Mouse (Mus musculus) fibroblast of lung, adult 2 months (primary cell): ENCODE measurements around the gene Bmx.

Experiments used
- DNase-seq: peaks from one replicate; pipeline ENCODE4 v3.0.0-alpha.2; 2011; ENCODE audit warnings: low read depth

Bmx gene

GRCm38 (mm10) chrX:164258057-164258456 is at the start of gene Bmx:
TSS of gene Bmx (minus strand) at chrX:164258193.
- DNase-seq, result no peak

GRCm38 (mm10) chrX:164306250-164306649 is 48.3 kb upstream of the Bmx start:
- DNase-seq, result no peak

- no peak for DNase-seq
Measured at GRCm38 (mm10) chrX:164291147-164291546, 33.2 kb upstream of the Bmx start.

GRCm38 (mm10) chrX:164287077-164287476 is 29.1 kb upstream of the Bmx start:
- no peak for DNase-seq

DNA sequence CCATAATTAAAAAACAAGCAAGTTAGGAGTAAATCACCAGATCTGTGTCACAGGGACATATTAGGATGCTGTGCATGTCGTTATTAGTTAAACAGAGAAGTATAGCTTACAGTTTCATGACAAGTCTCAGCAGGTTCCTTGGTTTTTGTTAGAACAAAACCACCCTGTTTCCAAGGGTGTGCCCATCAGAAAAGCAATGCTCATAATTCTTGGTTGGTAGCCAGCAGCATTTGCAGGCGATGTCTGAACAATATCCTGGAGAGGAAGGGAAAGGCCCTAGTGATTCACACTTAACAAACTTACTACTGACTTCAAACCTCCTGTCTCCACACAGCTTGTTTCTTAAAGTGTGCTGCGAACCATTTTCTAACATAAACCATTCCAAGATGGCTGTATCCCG is 25.8 kb upstream of the Bmx start:
- DNase-seq, result no peak

- DNase-seq, result no peak
Measured at GRCm38 (mm10) chrX:164280918-164281647, 23.1 kb upstream of the Bmx start.

GRCm38 (mm10) chrX:164275536-164275935 is 17.5 kb upstream of the Bmx start:
- DNase-seq, result no peak

DNA sequence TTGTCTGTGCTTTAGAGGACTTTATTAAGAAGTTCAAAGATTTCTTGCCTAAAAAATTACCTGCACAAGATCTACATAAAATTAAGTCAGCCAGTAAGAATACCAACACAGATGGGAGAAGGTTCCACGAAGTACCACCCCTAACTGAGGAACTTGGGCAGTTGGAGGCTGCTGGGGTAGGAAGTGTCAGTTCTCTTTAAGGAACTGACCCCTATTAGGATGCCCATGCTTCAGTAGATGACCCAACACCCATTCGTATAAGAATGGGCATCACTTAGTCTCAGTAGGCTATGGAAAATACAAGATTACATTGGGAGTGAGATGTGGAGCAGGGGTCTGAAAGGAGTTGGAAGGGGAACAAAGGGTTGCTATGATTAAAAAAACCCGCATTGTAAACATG is 12.6 kb upstream of the Bmx start:
- DNase-seq, result no peak

DNA sequence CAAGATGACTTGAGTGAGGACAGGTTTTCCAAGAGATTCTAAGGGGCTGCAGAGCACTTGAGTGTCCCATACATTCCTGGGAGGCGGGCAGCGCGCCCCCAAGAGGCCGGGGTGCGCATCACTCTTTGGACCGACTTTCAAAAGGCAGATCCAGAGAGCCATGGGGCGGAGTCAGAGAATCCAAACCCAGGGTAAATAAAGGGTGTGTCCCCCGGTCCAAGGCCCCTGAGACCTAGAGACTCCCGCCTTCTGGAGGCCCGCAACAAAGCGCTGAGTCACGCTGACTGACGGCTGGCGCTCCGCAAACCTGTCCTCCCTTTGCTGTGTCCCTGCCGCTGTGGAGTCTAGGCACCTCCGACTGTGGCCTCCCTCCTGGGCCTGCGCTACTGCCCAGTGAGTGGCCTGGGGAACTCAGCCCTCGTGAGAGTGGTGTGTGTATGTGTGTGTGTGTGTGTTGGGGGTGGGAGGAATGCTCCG is 11.3 kb upstream of the Bmx start, which contains the start of gene Pir:
Pir (plus strand) TSS at position 87 of the 477 bp plus-strand sequence.
- DNase-seq, result no peak

DNA sequence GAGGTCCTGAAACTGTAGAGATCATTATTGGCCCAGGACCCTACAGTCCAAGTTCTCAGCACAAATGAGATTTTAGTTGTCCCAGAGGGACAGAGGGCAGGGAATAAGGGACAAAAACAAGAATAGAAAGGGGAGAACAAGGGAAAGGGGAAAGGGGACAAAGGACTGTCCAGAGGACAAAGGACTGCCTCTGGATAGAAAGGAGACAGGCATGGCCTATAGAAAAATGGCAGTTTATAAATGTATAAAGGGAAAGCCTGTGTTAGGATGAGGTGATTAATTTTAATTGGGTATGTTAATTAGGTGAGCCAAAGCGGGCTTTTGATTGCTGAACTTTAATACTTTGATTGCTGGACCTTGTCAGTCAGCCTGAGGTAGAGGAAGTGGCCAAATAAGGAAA is 6.9 kb upstream of the Bmx start:
- DNase-seq, result no peak

GRCm38 (mm10) chrX:164262286-164262685 is 4.3 kb upstream of the Bmx start:
- DNase-seq, result no peak

GRCm38 (mm10) chrX:164258662-164259061 is 669 bp upstream of the Bmx start:
- no peak for DNase-seq

- DNase-seq, result no peak
Measured at GRCm38 (mm10) chrX:164256527-164256926, 1.5 kb downstream of the Bmx start.

GRCm38 (mm10) chrX:164246722-164247121 is 11.3 kb downstream of the Bmx start:
- DNase-seq, result peak; percentile 27

DNA sequence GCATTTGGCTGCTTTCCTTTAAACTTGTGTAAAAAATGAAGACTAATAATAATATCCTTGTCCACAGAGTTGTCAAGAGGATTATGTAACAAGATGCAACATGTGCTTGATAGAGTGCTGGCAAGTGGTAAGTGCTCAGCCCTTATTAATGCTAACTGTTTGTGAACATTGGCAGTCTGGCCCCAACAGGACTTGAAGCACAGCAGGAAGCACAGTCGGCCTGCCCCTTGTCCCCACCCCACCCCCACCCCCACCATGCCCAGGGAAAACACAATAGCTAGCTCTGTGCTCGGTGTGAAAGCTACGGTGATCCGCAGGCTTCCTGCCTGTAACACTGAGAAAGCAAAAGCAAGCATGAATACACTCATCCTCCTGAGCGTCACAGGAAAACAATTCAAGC is 12.3 kb downstream of the Bmx start:
- peak; percentile 49 for DNase-seq

DNA sequence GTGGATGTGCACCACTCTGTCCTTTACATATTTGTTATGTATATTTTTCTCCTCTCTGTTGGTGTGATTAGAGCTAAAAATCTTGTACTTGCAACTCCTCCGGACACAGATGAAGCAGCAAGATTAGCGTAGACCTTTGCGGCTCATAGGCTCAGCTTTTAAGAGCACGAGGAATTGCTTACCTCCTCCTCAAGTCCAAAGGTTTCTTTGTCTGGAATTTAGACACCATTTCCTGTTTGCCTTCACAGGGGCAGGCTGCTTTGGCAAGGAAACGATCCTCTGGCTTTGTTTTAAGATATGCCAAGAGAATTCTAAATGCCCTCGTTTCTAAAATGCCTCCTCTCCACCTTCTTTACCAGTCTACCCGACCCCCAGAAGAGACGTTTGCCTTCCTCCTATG is 24.6 kb downstream of the Bmx start:
- no peak for DNase-seq

DNA sequence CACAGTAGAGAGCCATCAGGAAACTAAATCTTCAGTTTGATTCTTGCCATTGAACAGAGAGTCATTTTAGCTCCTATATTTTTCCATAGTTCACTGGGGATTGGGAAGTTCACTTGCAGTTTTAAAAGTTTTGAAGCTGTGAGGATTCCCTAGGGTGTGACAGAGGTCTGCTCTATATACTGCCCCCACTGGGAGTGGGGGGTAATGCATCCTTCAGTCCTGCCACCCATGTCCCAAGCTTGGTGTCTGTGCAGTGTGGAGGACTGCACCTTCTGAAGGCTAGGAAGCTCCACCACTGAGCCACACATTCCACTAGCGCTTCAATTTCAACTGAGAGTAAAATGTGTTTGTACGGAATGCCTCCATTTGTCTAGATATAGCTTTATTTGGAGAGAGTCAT is 36.0 kb downstream of the Bmx start:
- no peak for DNase-seq

DNA sequence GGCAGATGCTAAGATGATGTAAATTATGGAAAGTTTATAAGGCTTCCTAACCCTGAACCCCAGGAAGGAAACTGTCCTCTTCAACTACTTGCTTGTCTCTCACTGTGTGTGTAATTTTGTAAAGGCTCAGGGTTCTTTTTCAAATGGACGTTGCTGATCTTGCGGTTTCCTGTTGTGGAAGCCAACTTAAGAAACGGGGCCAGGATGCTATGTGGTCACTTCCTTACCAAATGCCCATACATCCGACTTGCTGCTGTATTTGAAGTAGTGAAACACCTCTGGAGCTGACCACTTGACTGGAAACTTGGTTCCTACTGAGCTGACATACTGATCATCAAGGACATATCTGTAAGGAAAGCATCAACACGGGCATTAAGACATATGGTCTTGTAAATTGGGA is 57.4 kb downstream of the Bmx start:
- DNase-seq, result no peak

- no peak for DNase-seq
Measured at GRCm38 (mm10) chrX:164197679-164198078, 60.3 kb downstream of the Bmx start.

DNA sequence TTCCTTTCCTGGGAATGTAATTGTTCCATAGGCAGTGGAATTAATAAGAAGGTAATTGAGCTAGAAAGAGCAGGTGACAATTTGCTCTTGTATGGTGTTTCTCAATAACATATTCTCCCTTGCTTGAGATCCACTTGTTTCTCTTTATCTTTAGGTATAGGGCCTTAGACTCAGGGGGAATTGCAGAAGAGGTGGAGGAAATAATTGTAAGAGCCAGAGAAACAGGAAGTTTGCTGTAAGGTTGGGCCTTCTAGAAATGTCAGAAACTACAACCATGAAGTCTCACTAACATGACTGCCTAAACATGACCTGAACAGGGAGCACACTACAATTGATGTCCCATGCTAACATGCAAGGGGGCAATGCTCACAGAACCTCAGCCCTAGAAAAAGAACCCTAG is 68.1 kb downstream of the Bmx start:
- no peak for DNase-seq

DNA sequence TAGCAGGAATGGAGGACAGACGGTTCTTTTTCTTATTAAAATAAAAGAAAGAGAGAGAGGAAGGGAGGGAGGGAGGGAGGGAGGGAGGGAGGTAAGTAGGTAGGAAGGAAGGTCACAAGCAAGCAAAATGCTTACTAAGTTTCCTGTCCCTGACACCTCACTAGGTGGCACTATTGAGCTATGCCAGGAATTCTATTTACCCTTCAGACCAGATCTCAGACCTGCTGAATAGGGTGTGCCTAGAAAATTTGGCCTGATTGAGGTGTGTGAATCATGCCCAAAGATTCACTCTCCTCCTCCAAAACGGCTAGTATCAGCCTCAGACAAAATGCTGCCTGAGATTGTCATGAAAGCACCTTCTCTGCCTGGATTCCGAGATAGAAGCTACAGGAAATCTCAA is 74.1 kb downstream of the Bmx start:
- DNase-seq, result peak; percentile 51

DNA sequence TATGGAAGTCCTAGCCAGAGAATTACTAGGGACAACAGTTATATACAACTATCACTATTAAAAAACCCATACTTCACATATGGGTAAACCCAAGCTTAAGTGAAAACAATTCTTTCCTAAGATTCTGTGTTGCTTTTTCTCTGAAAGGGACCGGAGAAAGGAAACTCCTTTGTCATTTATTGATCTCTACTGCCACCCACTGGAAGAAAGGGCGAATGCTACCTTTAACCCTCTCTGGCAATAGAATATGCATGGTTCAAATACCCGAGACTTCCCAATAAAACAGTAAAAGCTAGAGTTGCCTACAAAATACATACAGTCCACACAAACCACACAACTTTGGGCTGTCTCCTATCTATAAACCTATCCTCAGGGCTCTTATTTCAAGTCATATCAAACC is 78.2 kb downstream of the Bmx start:
- no peak for DNase-seq

DNA sequence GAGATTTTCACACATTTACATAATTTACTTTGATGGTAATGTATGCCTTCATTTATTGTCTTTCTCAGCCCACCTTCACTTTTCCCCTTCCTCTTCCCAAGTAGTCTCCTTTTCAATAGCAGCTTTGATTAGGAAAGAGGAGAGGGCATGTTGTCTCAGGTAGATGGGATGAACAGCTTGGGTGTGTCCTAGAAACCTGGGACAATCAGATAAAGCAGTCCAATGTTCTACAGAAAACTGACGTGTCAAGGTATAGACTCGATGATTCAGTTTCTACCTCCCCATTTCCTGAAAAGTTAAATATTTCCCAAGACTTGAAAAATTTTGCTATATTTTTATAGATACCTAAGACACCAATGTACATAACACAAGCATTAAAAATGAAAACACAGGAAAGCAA is 79.1 kb downstream of the Bmx start:
- DNase-seq, result no peak

DNA sequence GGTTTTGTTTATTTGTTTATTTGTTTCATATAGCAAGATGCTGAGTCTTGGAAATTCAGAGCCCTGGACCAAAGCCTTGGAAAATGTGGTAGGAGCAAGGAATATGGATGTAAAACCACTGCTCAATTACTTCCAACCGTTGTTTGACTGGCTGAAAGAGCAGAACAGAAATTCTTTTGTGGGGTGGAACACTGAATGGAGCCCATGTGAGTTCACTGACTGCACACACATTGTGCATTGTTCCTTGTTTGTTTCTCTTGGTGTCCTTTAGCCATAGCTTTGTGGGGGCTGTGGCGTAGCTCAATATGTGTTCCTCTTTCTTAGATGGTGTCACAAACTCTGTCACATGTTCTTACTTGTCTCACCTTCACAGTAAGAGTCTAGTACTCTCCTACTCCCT is 82.2 kb downstream of the Bmx start:
- no peak for DNase-seq
